Mouse (Mus musculus) kidney, embryonic 14.5 days (tissue): ENCODE data around the gene Cnnm1. TPM values are rescaled to one million over a fixed set of nuclear protein-coding genes. Genes with fewer than 3 reads are reported as not detected.
"Not testable (repeated sequence)": the region's sequence is repeated elsewhere in the genome, so short reads cannot be mapped to it uniquely, and the experiment has no call there.

Source experiments
- ATAC-seq: fragments of 200-750 bp; cut with Nextera tagmentation; 2 replicates; pipeline ENCODE4 v1.8.0; 2017; ENCODE audit warnings: moderate number of reproducible peaks, mild to moderate bottlenecking, moderate TSS enrichment, moderate library complexity; ENCODE audit not compliant: low FRiP score, low TSS enrichment
- H3K27ac ChIP-seq: fragments of 300-500 bp; sonication (generic); 2 replicates; pipeline ENCODE4 v1.5.1; 2014; ENCODE audit warnings: low read depth, mild to moderate bottlenecking, low read length, moderate library complexity, mixed read lengths
- H3K27me3 ChIP-seq: fragments of 300-500 bp; sonication (generic); 2 replicates; pipeline ENCODE4 v1.6.1; 2014; ENCODE audit warnings: mild to moderate bottlenecking, low read length; ENCODE audit not compliant: control insufficient read depth, insufficient read depth
- H3K36me3 ChIP-seq: fragments of 300-500 bp; sonication (generic); 2 replicates; pipeline ENCODE4 v1.6.1; 2014; ENCODE audit warnings: low read length, mixed read lengths; ENCODE audit not compliant: control insufficient read depth, insufficient read depth
- H3K4me1 ChIP-seq: fragments of 300-500 bp; sonication (generic); 2 replicates; pipeline ENCODE4 v1.6.1; 2014; ENCODE audit warnings: low read length, mixed read lengths; ENCODE audit not compliant: control insufficient read depth, insufficient read depth
- H3K4me2 ChIP-seq: fragments of 300-500 bp; sonication (generic); replicated peaks from 2 replicates; pipeline ENCODE4 v1.6.1; 2014; ENCODE audit warnings: low read depth, mild to moderate bottlenecking, low read length
- H3K4me3 ChIP-seq: fragments of 300-500 bp; sonication (generic); 2 replicates; pipeline ENCODE4 v1.5.1; 2014; ENCODE audit warnings: mild to moderate bottlenecking, low read length
- H3K9ac ChIP-seq: fragments of 300-500 bp; sonication (generic); 2 replicates; pipeline ENCODE4 v1.6.1; 2014; ENCODE audit warnings: low read depth, mild to moderate bottlenecking, low read length, moderate library complexity
- H3K9me3 ChIP-seq: fragments of 300-500 bp; sonication (generic); 2 replicates; pipeline ENCODE4 v1.6.1; 2016; ENCODE audit warnings: low read length; ENCODE audit not compliant: control insufficient read depth
- WGBS: fragments of 180-500 bp; shearing (Covaris S2); extraction: QIAGEN DNeasy Blood & Tissue Kit; methylation state at CpG from one replicate; pipeline ENCODE4 v1.1.7; 2014; 5-methylcytosine and 5-hydroxymethylcytosine counted together
- polyA plus RNA-seq: library from polyadenylated mRNA; unstranded; fragments of >200 nt; fragmentation: Nextera tagmentation; extraction: Ambion mirVana; gene quantifications from 2 replicates; pipeline ENCODE4 v1.2.1, GENCODE M21; 2014

Gene Cnnm1
- polyA plus RNA-seq, 1 experiment from 2014 or later, result not detected

DNA sequence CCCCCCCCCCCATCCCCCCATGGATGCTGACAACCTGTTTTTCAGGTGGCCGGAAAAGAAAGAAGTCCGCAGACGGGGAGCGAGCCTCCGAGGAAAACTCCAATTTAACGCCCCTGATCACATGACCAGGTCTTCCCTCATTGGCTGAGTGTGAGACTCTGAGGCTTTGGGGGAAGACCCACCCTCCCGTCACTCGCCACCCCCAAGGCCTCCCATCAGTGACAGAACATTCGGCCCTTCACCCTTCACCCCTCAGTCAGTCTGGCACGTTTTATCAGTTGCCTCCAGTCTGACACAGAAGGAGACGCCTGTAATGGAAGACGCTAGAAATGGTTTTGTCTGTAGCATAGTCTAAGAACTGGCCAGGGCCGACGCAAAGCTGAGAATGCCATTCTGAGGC lies 54.7 kb downstream of the Cnnm1 start:
- Histone ChIP-seq H3K4me1 (0 out of 2 replicates have a peak, but pooled peaks cover 4% of the 10 kb centered on the region), H3K36me3 (peaks cover under 1% of the 10 kb centered on the region; the same call in 1 of the 2 replicates), H3K9ac (no peak overlapping the region), H3K27me3 (peaks cover 7% of the 10 kb centered on the region), H3K4me2 (peak overlapping the region; percentile 41), H3K4me3 (peak overlapping the region; percentile 13), H3K9me3 (no peaks in the 10 kb centered on the region), H3K27ac (no peak overlapping the region)
- ATAC-seq, result 0 out of 2 replicates have a peak, but pooled peaks have one; percentile 39
- 9% methylated on average over 14 of the region's 14 CpGs for WGBS

DNA sequence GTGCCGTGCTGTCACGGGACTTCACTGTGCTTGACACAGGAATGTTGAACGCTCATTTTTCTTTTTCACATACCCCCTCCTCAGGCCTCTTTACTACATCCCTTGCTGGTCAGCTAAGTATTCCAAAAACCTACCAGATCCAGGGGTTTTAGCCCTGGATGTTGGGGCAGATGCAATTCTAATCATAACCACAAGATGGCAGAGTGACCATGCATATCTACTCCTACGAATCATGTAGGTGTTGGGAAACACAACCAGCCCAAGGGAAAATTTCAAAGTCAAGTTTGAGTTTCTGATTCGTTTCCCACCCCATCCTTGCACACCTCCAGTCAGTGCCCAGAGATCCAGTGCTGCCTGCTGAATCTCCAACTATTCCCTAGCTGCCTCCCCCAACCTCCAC lies 55.6 kb downstream of the Cnnm1 start:
- H3K27me3 ChIP-seq, result peaks cover 7% of the 10 kb centered on the region
- H3K4me1 ChIP-seq, result 0 out of 2 replicates have a peak, but pooled peaks cover 4% of the 10 kb centered on the region
- H3K36me3 ChIP-seq, result peaks cover 10% of the 10 kb centered on the region
- no peak overlapping the region for H3K4me3 ChIP-seq
- H3K4me2 ChIP-seq, result no peak overlapping the region
- H3K9ac ChIP-seq, result no peak overlapping the region
- no peaks in the 10 kb centered on the region for H3K9me3 ChIP-seq
- WGBS, result 23% methylated on average over 5 of the region's 5 CpGs
- H3K27ac ChIP-seq, result no peak overlapping the region
- ATAC-seq, result 0 out of 2 replicates have a peak, but pooled peaks have one; percentile 39

DNA sequence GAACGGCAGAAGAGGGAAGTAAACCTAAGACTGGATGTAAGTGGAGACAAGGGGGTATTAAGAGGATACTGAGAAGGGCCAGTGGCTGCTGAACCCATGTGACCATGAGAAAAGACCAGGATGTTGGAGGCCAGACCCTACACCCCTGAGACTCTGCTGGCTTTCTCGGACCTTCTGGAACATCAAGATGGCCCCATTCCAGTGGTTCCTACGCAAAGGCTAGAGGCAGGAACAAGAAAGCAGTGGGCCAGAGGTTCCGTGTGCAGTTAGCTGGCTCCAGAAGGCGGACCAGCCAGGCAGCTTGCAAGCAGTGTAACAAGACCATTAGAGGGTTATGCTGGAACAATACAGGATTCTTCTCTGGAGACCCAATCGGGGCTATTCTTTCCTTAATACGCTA lies 57.2 kb downstream of the Cnnm1 start:
- no peak overlapping the region for H3K27ac ChIP-seq
- H3K4me2 ChIP-seq, result no peak overlapping the region
- H3K27me3 ChIP-seq, result peaks cover 7% of the 10 kb centered on the region
- H3K9ac ChIP-seq, result no peak overlapping the region
- no peak overlapping the region for H3K4me3 ChIP-seq
- ATAC-seq, result no peak
- H3K9me3 ChIP-seq, result no peaks in the 10 kb centered on the region
- H3K4me1 ChIP-seq, result 0 out of 2 replicates have a peak, but pooled peaks cover 4% of the 10 kb centered on the region
- 85% methylated on average over 7 of the region's 7 CpGs for WGBS
- H3K36me3 ChIP-seq, result peaks cover 18% of the 10 kb centered on the region

DNA sequence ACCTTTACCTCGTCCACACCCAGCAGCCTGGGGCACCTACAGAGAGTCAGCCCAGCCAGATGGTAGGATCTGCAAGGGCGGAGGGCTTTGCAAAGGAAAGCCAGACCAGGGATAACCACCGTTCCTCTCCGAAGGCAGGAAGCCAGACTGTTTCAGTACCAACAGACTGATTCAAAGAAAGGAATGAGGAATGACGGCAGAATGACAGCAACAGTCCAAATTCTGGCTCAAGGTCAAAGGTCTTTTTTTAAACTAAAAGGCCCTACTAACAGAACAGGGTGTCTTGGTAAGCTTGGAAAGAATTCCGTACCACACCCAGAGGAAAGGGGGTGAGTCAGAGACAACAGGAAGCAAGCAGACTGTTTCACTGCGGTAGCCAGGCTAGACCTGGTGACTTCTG lies 58.6 kb downstream of the Cnnm1 start:
- Histone ChIP-seq H3K36me3 (peaks cover 20% of the 10 kb centered on the region), H3K9ac (no peak overlapping the region), H3K4me1 (0 out of 2 replicates have a peak, but pooled peaks cover 4% of the 10 kb centered on the region), H3K4me3 (no peak overlapping the region), H3K27me3 (peaks cover 7% of the 10 kb centered on the region), H3K27ac (no peak overlapping the region), H3K9me3 (no peaks in the 10 kb centered on the region), H3K4me2 (no peak overlapping the region)
- ATAC-seq, result no peak
- WGBS, result 90% methylated on average over 7 of the region's 7 CpGs

DNA sequence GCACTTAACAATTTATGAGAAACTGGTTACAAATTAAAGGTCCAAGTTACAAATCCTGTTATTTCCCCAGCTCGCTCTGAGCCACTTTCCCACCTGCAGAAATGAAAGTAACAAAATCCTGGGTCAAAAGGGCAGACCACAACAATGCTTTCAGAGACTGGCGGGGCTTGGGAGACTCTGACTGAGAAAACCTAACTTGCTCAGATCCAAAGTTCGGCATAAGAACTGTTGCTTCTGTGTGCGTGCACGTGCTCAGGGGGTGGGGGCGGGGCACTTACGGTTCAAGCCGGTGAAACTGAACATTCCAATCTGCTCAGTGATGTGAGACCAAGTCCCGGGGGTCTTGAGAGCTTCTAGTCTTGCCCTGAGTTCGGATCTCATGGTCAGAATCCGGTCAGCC lies 62.4 kb downstream of the Cnnm1 start:
- H3K9me3 ChIP-seq, result no peaks in the 10 kb centered on the region
- 68% methylated on average over 11 of the region's 11 CpGs for WGBS
- H3K4me2 ChIP-seq, result no peak overlapping the region
- peaks cover 42% of the 10 kb centered on the region for H3K36me3 ChIP-seq
- H3K9ac ChIP-seq, result no peak overlapping the region
- no peak for ATAC-seq
- no peak overlapping the region for H3K4me3 ChIP-seq
- H3K4me1 ChIP-seq, result no peaks in the 10 kb centered on the region
- no peak overlapping the region for H3K27ac ChIP-seq
- no peaks in the 10 kb centered on the region for H3K27me3 ChIP-seq

DNA sequence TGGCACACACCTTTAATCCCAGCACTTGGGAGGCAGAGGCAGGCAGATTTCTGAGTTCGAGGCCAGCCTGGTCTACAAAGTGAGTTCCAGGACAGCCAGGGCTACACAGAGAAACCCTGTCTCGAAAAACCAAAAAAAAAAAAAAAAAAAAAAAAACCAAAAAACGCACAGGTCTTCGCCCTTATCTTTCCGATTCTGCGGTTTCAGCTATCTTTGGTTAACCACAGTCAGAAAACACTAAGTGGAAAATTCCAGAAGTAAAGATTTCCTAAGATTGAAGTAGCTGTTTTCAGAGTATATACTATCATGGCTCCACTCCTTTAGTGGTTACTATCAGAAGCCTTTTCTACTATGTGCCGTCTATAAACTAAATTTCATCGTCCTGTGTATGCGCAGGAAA lies 63.4 kb downstream of the Cnnm1 start:
- not testable (repeated sequence) for H3K27ac ChIP-seq, H3K9ac ChIP-seq, H3K4me1 ChIP-seq, H3K4me2 ChIP-seq, H3K4me3 ChIP-seq, H3K9me3 ChIP-seq, H3K27me3 ChIP-seq, ATAC-seq
- 96% methylated on average over 8 of the region's 9 CpGs for WGBS
- H3K36me3 ChIP-seq, result peaks cover 46% of the 10 kb centered on the region

DNA sequence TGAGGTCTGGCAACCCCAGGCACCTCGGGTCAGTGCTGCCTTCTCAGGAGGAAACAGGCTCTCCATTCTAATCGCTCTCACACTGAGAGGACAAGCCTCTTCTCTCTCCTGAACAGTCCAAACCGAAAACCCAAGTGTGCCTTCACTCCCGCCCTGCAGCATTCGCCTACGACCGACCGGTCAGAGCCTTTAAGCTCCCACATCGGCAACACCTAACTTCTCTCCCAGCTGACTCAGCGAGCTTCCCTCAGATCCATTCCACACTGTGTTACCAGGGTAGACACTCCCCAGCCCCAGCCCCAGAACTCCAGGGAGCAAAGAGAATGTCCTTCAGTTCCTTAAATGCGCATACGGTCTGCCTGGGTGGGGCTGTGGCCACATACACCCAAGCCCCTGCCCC lies 65.2 kb downstream of the Cnnm1 start:
- no peaks in the 10 kb centered on the region for H3K9me3 ChIP-seq
- H3K27me3 ChIP-seq, result no peaks in the 10 kb centered on the region
- 93% methylated on average over 12 of the region's 12 CpGs for WGBS
- H3K4me1 ChIP-seq, result no peaks in the 10 kb centered on the region
- peaks cover 46% of the 10 kb centered on the region for H3K36me3 ChIP-seq
- no peak overlapping the region for H3K4me2 ChIP-seq
- H3K4me3 ChIP-seq, result no peak overlapping the region
- ATAC-seq, result no peak
- no peak overlapping the region for H3K9ac ChIP-seq
- H3K27ac ChIP-seq, result no peak overlapping the region

DNA sequence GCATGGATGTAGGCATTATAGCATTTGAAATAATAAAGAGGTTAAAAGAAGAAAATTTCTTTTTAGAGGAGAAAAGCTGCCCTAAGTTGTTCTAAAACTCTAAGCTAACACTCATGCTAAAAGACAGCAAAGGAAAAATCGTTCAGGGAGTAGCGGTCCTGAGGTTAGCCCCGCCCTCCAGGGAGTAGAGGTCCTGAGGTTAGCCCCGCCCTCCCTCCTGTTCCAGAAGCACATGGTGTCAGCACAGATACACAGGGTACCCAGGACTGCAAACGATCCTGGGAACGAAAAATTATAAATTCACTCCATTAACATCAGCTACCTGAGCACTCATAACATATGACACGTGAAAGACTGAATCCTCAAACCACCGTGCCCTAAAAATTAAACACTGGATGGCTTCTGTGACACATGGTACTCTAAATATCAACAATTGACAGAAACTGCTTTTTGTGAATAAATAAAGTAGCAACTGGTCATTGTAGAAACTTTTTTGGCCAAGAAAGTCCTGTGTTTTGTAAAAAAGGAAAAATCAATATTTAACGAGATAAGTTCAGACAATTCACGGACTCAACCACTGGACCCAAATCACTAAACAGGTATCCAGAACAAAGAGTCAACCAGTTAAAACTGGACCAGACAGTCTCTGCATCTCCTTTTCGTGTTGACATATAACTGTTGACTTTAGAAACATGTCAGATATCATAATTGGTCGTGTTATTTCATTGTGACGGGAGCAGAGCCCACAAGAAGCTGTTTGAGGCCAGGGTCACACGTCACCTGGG lies 70.4 kb downstream of the Cnnm1 start:
- Histone ChIP-seq H3K4me1 (0 out of 2 replicates have a peak, but pooled peaks cover 3% of the 10 kb centered on the region), H3K9me3 (no peaks in the 10 kb centered on the region), H3K36me3 (peaks cover 31% of the 10 kb centered on the region), H3K4me2 (no peak overlapping the region), H3K27ac (no peak overlapping the region), H3K9ac (no peak overlapping the region), H3K27me3 (no peaks in the 10 kb centered on the region), H3K4me3 (no peak overlapping the region)
- ATAC-seq, result no peak
- WGBS, result 93% methylated on average over 14 of the region's 14 CpGs
